Mouse (Mus musculus): ENCODE results near the gene Bdh2.
A peak's percentile ranks its signal among the peaks of the same experiment; 100 is the strongest.

GRCm38 (mm10) chr3:135328560-135328959 lies 47.5 kb downstream of the Bdh2 start:
- TF ChIP-seq CTCF (IDR thresholded peaks at IDR 0.05) (peak; percentile 73), EP300 (IDR thresholded peaks at IDR 0.05) (no peak)

All from lung, postnatal 0 days (tissue).